Mouse (Mus musculus) CD4-positive helper T cell, adult 2 months (primary cell): ENCODE measurements around the gene Bhmt2.

ENCODE experiments used
- DNase-seq: peaks from one replicate; pipeline ENCODE4 v3.0.0-alpha.2; 2012; ENCODE audit warnings: low read depth, missing footprints, low spot score

Gene Bhmt2

DNA sequence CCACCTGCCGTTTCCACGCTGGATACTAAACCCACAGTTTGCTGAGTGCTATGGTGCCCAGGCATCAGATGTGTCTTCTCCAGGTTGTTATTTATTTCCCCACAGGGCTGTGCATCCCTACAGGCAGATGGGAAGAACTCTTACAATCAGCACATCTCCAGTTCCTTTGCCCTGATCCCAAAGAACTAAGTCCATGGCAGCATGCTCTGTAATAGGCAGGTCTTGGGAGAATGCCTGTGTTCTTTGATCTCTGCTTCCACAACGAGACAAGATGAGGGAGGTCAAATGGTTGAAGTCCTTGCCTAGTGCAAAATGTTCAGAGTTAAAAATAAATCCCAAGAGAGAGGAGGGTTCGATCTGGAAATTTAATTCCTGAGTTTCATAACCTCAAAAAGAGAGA is 34.5 kb downstream of the Bhmt2 start:
- no peak for DNase-seq

DNA sequence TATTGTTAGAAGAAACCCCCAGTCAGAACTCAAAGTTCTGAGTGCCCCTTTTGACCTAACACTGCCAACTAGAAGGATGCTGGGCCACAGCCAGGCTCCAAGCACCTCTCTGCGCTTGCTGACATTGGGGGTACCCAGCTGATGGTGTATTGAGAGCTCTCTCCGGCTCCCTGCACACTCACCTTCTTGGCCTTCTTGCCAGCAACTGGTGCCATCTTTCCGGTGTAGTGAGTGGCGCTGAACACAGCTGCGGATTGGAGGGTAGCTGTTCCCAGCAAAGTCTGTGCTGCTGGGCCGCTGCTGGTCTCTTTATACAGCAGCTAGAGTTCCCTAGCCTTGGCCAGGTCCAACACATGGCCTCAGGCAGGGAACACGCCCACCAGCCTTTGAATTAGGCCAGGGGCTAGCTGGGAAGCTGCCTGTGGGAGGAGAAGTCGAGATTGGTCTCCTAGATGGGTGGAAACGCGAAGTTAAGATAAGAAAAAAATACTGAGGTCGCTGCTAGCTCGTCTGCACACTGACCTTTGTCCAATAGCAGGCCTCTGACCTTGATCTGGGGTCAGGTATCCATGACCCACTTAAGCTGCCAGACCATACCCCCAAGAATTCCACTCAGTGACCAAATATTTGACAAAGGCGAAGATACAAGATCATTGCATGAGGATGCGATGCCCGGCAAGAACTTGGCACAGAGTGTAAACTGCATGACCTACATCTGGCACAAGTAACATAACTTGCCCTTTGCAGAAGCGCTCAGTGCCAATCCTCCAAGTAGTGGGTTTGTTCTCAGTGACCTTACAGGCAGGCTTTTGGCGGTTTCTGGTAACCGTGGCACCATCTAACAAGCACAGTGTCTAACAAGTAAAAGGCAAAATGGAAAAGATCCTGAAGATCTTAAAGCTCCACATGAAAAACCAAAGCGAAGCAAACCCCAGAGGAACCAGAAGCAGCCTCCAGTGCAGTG is 36.5 kb downstream of the Bhmt2 start, which contains the start of gene Bhmt:
TSS of gene Bhmt (minus strand) at position 680 of the 964 bp plus-strand sequence.
- DNase-seq, result no peak

DNA sequence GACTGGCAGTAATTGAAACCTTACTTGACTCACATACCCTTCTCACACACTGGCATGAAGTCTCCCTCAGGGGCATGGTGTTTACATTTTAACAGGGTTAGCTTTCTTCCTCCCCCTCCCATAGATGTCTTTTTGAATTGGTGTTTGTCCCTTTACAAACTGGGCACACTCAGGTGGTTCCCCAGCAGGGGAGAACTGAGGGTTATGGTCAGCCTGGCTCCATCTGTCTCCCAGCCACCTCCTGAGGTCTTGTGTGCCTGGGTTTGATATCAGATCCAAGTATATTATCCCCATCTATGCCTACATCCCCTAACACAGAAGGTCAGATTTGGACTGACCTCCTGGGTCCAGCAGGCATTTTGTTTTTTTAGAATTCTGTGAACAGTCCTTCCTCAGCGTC is 37.5 kb downstream of the Bhmt2 start:
- no peak for DNase-seq

DNA sequence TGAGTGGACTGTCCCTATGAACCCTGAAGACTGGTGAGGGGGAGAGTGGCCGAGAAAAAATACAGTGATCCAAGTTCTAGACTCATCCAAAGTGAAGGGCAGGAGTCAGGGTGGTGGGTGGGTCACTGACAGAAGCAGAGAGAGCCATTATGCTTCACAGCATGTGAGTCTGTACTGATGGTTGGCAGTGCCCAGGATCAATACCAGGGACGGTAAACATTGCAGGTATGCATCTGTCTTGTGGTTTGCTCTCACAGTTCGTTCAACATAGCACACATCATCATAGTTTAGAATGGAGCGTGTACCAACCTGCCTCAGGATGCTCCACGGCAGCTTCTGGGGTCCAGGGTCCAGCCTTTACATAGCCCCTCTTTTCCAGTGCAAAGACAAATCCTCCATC is 41.2 kb downstream of the Bhmt2 start:
- no peak for DNase-seq

- no peak for DNase-seq
These were observed 43.0 kb downstream of the Bhmt2 start for GRCm38 (mm10) chr13:93630941-93631705.

DNA sequence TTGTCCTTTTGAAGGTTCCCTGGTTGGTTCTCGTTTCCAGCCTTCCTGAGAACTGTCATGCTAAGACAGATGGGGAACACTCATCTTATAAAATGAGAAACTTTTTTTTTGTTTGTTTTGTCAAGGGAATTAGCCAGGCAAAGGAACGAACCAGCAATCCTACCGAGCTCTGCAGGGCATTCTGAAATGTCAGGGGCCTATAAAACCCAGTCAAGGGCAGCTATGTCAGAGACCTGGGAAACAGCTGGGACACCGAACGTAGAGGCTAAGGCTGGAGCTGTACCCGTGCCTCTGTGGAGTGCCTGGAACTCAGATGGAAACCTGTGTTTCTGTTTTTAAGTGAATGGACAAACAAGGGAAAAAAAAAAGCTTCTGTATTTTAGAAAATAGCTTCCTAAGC is 45.2 kb downstream of the Bhmt2 start:
- DNase-seq, result no peak

- no peak for DNase-seq
These were observed 59.6 kb downstream of the Bhmt2 start for GRCm38 (mm10) chr13:93614361-93614948.

- DNase-seq, result no peak
These were observed 60.3 kb downstream of the Bhmt2 start for GRCm38 (mm10) chr13:93613771-93614170.

DNA sequence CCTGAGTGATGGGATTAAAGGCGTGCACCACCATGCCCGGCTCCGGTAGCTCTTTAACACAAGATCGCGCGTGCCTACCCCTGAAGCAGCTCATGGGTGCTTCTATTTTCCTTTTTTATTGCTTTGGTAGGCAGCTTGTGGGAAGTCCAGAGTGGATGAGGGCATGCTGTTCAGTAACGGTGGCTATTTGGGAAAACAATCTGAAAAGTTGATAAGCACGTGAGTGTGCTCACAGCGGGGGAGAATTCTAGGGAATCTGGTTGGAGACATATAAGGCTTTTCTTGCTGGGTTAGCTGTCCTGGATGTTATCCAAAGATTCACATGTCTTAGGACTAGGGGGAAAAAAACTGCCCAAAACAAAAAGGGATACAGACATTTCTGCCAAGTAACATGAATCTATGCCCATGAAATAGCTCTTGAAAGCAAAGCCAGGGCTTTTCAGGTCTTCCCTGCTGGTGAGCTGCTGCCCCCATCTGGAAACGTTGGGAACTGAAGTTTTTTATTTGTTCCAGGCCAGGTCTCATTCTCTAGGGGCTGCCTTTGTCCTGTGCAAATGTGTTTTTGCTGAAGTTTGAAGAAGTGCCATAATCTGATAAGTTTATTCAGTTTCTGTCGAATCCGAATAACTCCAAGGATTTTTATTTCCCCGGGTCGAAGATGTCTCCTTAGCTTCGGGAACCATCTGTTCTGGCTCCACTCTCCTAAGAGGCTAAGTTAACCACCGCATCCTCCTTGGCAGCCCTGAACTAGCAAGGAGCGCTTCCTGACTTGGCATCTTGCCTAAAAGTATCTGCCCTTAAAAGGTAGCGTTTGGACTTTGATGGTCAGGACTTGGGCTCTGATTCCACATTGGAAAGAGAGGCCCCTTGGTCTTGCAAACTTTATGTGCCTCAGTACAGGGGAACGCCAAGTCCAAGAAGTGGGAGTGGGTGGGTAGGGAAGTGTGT is 61.2 kb downstream of the Bhmt2 start:
- peak; percentile 59 for DNase-seq

GRCm38 (mm10) chr13:93608476-93608875 is 65.6 kb downstream of the Bhmt2 start:
- DNase-seq, result no peak

- no peak for DNase-seq
These were observed 66.4 kb downstream of the Bhmt2 start for GRCm38 (mm10) chr13:93607701-93608100.

GRCm38 (mm10) chr13:93606868-93607578 is 67.1 kb downstream of the Bhmt2 start:
- no peak for DNase-seq
